Mouse (Mus musculus) lung, postnatal 0 days (tissue): ENCODE data around the gene Trp53i13. TPM values are rescaled to one million over a fixed set of nuclear protein-coding genes. Genes with fewer than 3 reads are reported as not detected.

Source experiments
- ATAC-seq: fragments of 200-750 bp; cut with Nextera tagmentation; 2 replicates; pipeline ENCODE4 v1.8.0; 2017; ENCODE audit warnings: moderate library complexity
- DNase-seq: peaks from one replicate; pipeline ENCODE4 v3.0.0-alpha.2; 2016; ENCODE audit warnings: low spot score
- H3K27ac ChIP-seq: fragments of 300-500 bp; sonication (generic); 2 replicates; pipeline ENCODE4 v1.5.1; 2014; ENCODE audit warnings: antibody characterized with exemption, mild to moderate bottlenecking, low read length, mixed read lengths
- H3K27me3 ChIP-seq: fragments of 300-500 bp; sonication (generic); replicated peaks from 2 replicates; pipeline ENCODE4 v1.6.1; 2014; ENCODE audit warnings: low read length, mixed read lengths; ENCODE audit not compliant: insufficient read depth
- H3K36me3 ChIP-seq: fragments of 300-500 bp; sonication (generic); 2 replicates; pipeline ENCODE4 v1.6.1; 2014; ENCODE audit warnings: low read length, mixed read lengths; ENCODE audit not compliant: insufficient read depth
- H3K4me1 ChIP-seq: fragments of 300-500 bp; sonication (generic); 2 replicates; pipeline ENCODE4 v1.6.1; 2014; ENCODE audit warnings: antibody characterized with exemption, low read depth, low read length, mixed read lengths; ENCODE audit not compliant: insufficient read depth
- H3K4me2 ChIP-seq: fragments of 300-500 bp; sonication (generic); replicated peaks from 2 replicates; pipeline ENCODE4 v1.6.1; 2014; ENCODE audit warnings: low read depth, mild to moderate bottlenecking, low read length, moderate library complexity, mixed read lengths
- H3K4me3 ChIP-seq: fragments of 300-500 bp; sonication (generic); 2 replicates; pipeline ENCODE4 v1.5.1; 2014; ENCODE audit warnings: low read depth, low read length
- H3K9ac ChIP-seq: fragments of 300-500 bp; sonication (generic); replicated peaks from 2 replicates; pipeline ENCODE4 v1.6.1; 2014; ENCODE audit warnings: low read depth, mild to moderate bottlenecking
- H3K9me3 ChIP-seq: fragments of 300-500 bp; sonication (generic); 2 replicates; pipeline ENCODE4 v1.6.1; 2016; ENCODE audit warnings: low read length, mixed read lengths
- CTCF ChIP-seq: IDR thresholded peaks from 2 replicates; pipeline ENCODE4 v1.5.1; 2016; ENCODE audit warnings: antibody characterized with exemption, mild to moderate bottlenecking
- EP300 ChIP-seq: IDR thresholded peaks from 2 replicates; pipeline ENCODE4 v1.6.1; 2016; ENCODE audit warnings: antibody characterized with exemption, mild to moderate bottlenecking, control low read depth
- WGBS: fragments of 180-500 bp; shearing (Covaris S2); extraction: QIAGEN DNeasy Blood & Tissue Kit; methylation state at CpG from one replicate; pipeline ENCODE4 v1.1.7; 2014; 5-methylcytosine and 5-hydroxymethylcytosine counted together
- polyA plus RNA-seq: library from polyadenylated mRNA; unstranded; fragments of >200 nt; fragmentation: Nextera tagmentation; extraction: Ambion mirVana; gene quantifications from 2 replicates; pipeline ENCODE4 v1.2.1, GENCODE M21; 2015

Trp53i13 gene
- polyA plus RNA-seq, 1 experiment from 2014 or later = 32.9 TPM

GRCm38 (mm10) chr11:77483043-77483442 lies 32.7 kb downstream of the Trp53i13 start:
- H3K9me3 ChIP-seq = no peaks in the 10 kb centered on the region
- H3K4me3 ChIP-seq = no peak overlapping the region
- H3K4me2 ChIP-seq = no peak overlapping the region
- H3K36me3 ChIP-seq = no peaks in the 10 kb centered on the region
- no peaks in the 10 kb centered on the region for H3K27me3 ChIP-seq
- TF ChIP-seq CTCF = no peak
- no peak for TF ChIP-seq EP300
- H3K27ac ChIP-seq = no peak overlapping the region
- DNase-seq (no peak), ATAC-seq (no peak)
- 55% methylated on average over 3 of the region's 3 CpGs for WGBS
- no peak overlapping the region for H3K9ac ChIP-seq
- no peaks in the 10 kb centered on the region; the same call in 1 of the 2 replicates for H3K4me1 ChIP-seq

GRCm38 (mm10) chr11:77476895-77477294 lies 38.9 kb downstream of the Trp53i13 start:
- Histone ChIP-seq H3K9me3 (no peaks in the 10 kb centered on the region), H3K4me3 (no peak overlapping the region), H3K27ac (no peak overlapping the region), H3K27me3 (no peaks in the 10 kb centered on the region), H3K9ac (no peak overlapping the region), H3K4me2 (no peak overlapping the region), H3K36me3 (no peaks in the 10 kb centered on the region), H3K4me1 (no peaks in the 10 kb centered on the region)
- ATAC-seq (no peak), DNase-seq (no peak)
- TF ChIP-seq CTCF (no peak), EP300 (no peak)
- WGBS = 91% methylated on average over 6 of the region's 6 CpGs

GRCm38 (mm10) chr11:77476216-77476615 lies 39.6 kb downstream of the Trp53i13 start:
- 90% methylated on average over 14 of the region's 14 CpGs for WGBS
- ATAC-seq = no peak
- Histone ChIP-seq H3K9ac (no peak overlapping the region), H3K4me2 (no peak overlapping the region), H3K27me3 (no peaks in the 10 kb centered on the region), H3K36me3 (no peaks in the 10 kb centered on the region), H3K27ac (no peak overlapping the region), H3K4me3 (no peak overlapping the region), H3K4me1 (no peaks in the 10 kb centered on the region), H3K9me3 (no peaks in the 10 kb centered on the region)
- DNase-seq = no peak
- no peak for TF ChIP-seq EP300
- no peak for TF ChIP-seq CTCF

- H3K27me3 ChIP-seq = no peaks in the 10 kb centered on the region
- ATAC-seq = no peak
- no peak overlapping the region for H3K9ac ChIP-seq
- TF ChIP-seq CTCF = no peak
- TF ChIP-seq EP300 = no peak
- H3K4me2 ChIP-seq = no peak overlapping the region
- no peaks in the 10 kb centered on the region; the same call in 1 of the 2 replicates for H3K4me1 ChIP-seq
- WGBS = 81% methylated on average over 16 of the region's 16 CpGs
- H3K36me3 ChIP-seq = no peaks in the 10 kb centered on the region
- no peak overlapping the region for H3K27ac ChIP-seq
- no peaks in the 10 kb centered on the region for H3K9me3 ChIP-seq
- H3K4me3 ChIP-seq = no peak overlapping the region
- no peak for DNase-seq
Observed at GRCm38 (mm10) chr11:77472775-77473174, 43.0 kb downstream of the Trp53i13 start.

GRCm38 (mm10) chr11:77471407-77471806 lies 44.4 kb downstream of the Trp53i13 start:
- Histone ChIP-seq H3K27me3 (peaks cover 11% of the 10 kb centered on the region; the same call in 1 of the 2 replicates), H3K4me3 (no peak overlapping the region), H3K27ac (no peak overlapping the region), H3K9me3 (no peaks in the 10 kb centered on the region), H3K4me1 (peaks cover 2% of the 10 kb centered on the region; the same call in 1 of the 2 replicates), H3K9ac (no peak overlapping the region), H3K4me2 (no peak overlapping the region), H3K36me3 (no peaks in the 10 kb centered on the region)
- DNase-seq (no peak), ATAC-seq (no peak)
- no peak for TF ChIP-seq EP300
- no peak for TF ChIP-seq CTCF
- WGBS = 74% methylated on average over 29 of the region's 29 CpGs

- H3K9ac ChIP-seq = no peak overlapping the region
- TF ChIP-seq CTCF (no peak), EP300 (no peak)
- H3K4me3 ChIP-seq = no peak overlapping the region
- peaks cover 2% of the 10 kb centered on the region; the same call in 1 of the 2 replicates for H3K4me1 ChIP-seq
- no peaks in the 10 kb centered on the region for H3K9me3 ChIP-seq
- no peak overlapping the region for H3K27ac ChIP-seq
- H3K27me3 ChIP-seq = peaks cover 19% of the 10 kb centered on the region; the same call in 1 of the 2 replicates
- no peak for ATAC-seq
- WGBS = 88% methylated on average over 9 of the region's 9 CpGs
- H3K4me2 ChIP-seq = no peak overlapping the region
- no peaks in the 10 kb centered on the region for H3K36me3 ChIP-seq
- no peak for DNase-seq
Observed at GRCm38 (mm10) chr11:77468397-77468796, 47.4 kb downstream of the Trp53i13 start.

- ATAC-seq (peak; percentile 59), DNase-seq (peak; percentile 80)
- Histone ChIP-seq H3K27ac (no peak overlapping the region), H3K9me3 (no peaks in the 10 kb centered on the region), H3K4me3 (no peak overlapping the region), H3K4me2 (peak overlapping the region; percentile 22; the same call in 1 of the 2 replicates), H3K4me1 (peaks cover 2% of the 10 kb centered on the region; the same call in 1 of the 2 replicates), H3K9ac (no peak overlapping the region), H3K36me3 (no peaks in the 10 kb centered on the region), H3K27me3 (peaks cover 22% of the 10 kb centered on the region; the same call in 1 of the 2 replicates)
- WGBS = 10% methylated on average over 20 of the region's 20 CpGs
- TF ChIP-seq EP300 (no peak), CTCF (peak; percentile 95)
Observed at GRCm38 (mm10) chr11:77467784-77468183, 48.0 kb downstream of the Trp53i13 start.
